Mouse (Mus musculus) CH12F3 (cell line): ENCODE data around the gene Itga8.

Source experiments
- in situ Hi-C: fragments of 300-500 bp; cut with MboI; formaldehyde crosslinking; loops from 2 replicates; pipeline ENCODE4 v1.14.3; 2020; ENCODE audit warnings: low sequenced_read_pairs

Itga8 gene

DNA sequence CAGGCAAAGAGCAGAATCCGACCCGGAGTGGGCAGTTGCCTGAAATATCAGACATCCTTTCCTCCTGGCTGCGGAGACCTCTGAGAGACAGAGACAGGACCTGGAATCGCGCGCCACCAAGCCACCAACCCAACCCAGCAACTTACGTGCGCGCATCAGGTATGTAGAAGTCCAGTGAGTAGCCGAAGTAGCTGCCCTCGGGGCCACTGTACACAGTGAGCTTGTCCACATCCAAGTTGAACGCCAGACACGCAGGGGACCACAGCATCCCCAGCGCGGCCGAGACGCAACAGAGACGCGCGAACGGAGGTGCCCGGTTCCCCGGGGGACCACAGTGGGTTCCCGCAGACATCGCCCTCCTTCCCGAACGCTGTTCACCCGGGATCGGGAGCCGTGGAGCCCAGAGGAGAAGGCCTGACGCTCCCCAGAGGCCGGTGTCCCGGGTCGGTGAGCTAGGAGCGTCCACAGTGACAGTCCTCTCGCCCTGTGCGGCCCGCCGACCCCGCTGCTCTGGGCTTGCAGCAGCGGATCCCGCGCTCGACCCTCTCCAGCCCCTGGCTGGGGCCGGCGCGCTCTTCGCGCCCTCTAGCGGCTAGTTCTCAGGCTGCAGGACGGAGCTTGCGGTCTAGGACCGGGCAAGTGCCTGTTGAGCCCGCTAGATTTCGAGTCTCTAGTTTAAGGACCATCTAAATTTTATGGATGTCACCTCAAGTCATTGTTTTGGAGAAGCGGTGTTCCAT is at the start of gene Itga8:
Gene Itga8 (minus strand): TSS at position 492 of the 740 bp plus-strand sequence.
- in situ Hi-C loops = no loop called here

DNA sequence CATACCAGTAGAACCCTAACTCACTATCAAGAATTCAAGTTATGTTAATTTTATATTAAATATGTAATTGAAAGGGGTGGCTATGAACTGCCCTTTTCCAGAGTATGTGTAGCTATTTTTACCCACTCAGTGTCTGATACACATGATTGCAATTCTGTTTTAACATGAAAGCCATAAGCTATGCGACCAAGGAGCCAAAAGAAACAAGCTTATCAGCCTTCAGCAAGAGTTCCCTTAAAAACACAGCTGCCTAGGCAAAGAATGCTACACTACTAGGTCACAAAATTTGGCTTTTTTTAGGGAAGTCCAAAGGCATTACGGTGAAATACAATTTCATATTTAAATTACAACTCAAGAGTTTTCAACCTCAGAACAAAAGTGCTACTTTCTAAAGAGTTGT is 47.2 kb upstream of the Itga8 start:
- in situ Hi-C loops = no loop called here

DNA sequence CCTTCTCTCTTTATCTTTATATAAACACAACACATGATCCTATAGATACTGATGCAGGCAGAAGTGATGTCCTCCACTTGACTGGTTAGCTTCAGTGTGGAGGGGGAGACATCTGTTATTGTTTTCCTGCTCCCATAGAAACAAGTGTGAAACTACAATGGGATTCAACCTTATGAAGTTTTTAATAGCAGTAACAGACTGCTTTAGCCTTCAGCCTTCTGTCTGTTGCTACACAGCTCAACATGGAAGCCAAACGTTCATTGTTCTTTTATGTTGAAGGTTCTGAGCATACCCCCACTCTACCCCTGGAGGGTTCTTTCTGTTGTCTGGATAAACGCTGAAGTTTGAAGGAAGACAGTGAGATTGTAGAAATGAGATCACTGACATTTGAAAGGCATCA is 30.2 kb upstream of the Itga8 start:
- in situ Hi-C loops = no loop called here

DNA sequence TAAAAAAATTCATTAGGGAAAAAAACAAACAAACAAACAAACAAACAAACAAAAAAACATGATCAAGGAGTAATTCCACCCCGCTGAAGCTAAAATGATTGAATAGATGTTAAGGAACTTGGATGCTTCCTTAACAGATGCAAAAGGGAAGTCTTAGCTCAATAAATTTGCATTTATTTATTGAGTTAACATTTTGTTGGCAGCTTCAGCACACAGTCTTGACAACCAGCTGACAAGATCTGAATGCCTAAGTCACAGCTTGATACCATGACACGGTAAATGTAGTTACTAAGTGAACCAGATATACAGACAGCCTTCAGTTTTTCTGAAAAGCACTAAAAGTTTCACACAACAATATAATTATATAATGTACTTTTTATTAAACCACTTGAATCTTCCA is 27.9 kb upstream of the Itga8 start:
- in situ Hi-C loops = no loop called here

DNA sequence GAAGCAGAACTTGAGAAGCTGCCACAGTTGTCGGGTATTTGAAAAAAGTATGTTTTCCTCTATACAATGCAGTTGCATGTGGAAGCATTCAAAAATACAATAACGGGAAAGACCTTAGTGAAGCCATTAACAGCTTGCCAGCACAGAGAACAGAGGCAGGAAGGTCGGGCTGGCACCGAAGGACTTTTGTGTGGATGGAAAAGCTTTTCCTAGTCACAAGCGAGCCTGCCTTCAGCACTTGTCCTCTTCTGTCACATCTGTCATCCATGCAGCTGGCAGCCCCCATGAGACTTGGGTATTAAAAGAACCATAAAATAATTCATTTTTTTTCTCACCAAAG is 27.3 kb upstream of the Itga8 start:
- in situ Hi-C loops = no loop called here

DNA sequence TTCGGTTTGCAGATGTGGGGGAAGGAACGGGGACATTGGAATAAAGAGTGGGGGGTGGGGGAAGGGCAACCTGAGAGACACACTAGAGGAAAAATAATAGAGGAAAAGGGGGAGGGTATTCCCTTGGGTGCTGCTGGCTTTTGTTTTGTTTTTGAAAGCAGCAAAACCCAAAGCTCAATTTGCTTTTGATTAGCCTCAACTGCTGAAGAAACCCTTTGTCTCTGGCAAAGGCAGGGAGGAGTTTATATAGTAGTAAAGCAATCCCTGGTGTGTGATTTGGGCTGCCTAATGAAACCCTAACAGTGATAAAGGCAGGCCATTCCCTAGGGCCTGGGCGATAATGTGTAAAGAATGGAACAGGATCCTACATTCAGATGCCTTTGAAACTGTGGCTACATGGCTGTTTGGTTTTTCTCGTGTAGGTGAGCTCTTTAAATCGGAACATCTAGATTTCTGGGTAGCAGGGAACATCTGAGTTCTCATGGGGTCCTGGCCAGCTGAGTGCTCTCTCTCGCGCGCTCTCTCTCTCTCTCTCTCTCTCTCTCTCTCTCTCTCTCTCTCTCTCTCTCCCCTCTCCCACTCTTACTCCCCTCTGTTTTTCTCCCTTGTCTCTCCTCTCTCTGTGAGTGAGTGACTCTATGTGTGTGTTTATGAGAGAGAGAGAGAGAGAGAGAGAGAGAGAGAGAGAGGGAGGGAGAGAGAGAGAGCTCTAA is 26.8 kb upstream of the Itga8 start:
- in situ Hi-C loops = no loop called here

DNA sequence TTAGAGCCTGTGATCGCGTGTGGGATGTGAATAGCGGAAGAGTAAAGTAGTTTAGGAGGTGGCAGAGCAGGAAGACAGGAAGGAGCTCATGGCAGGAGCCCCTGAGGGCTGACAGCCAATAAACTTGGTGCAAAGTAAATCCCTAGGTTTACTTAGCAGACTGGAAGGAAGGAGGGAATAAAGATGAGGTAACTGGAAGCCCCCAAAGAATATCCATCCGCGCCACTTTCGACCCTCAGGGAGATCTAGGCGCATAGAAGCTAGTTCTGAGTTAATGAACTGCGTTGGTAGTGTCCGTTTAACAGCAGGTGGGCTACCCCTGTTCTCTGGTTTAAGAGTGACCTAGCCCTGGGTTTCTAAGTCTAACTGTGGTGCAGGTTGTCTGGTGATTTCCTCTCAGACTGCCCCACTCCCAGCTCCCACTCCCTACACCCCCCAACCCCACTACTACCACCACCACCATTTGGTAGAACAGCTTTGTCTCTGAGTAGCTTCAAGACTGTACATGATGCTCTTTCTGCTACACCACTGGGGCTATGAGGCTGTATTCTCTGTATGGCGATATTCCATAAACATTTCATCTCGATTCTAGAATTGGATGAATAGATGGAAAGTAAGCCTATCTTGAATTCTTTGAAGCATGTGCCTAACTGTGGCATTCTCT is 26.1 kb upstream of the Itga8 start:
- in situ Hi-C loops = no loop called here

DNA sequence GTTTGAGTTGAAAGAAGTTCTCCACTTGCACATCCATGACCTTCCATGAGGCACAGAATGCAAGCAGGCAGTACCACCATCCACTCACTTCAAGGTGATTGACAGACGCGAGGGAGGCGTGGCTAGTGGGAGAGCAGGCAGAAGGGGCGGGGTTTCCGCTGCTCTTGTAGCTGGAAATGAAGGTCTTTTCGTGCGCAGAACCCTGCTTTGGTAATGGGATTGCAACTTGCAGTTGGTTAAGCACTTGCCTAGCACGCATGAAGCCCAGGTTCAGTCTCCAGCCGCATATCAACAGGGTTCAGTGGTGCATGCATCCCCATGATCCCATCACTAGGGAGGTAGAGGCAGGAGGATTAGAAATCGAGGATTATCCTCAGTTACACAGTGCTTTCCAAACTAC is 25.5 kb upstream of the Itga8 start:
- in situ Hi-C loops = no loop called here

DNA sequence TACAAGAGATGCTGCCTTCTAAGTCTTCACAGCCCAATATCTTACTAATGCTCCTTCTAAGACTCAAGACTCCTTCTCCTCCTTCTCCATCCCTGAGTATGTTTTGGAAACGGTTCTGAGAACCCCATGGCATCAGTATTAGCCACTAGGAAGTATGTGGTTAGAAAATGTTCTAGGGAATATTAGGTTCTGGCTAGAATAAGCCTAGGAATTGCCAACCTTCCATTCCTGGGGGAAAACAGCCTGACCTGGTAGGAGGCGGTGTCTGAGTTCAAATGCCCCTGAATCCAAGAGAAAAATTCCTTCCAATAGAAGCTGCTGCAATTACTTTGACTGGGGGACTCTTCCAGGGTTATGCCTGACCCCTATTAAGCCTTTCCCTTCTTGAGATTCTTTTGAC is 24.1 kb upstream of the Itga8 start:
- in situ Hi-C loops = no loop called here

DNA sequence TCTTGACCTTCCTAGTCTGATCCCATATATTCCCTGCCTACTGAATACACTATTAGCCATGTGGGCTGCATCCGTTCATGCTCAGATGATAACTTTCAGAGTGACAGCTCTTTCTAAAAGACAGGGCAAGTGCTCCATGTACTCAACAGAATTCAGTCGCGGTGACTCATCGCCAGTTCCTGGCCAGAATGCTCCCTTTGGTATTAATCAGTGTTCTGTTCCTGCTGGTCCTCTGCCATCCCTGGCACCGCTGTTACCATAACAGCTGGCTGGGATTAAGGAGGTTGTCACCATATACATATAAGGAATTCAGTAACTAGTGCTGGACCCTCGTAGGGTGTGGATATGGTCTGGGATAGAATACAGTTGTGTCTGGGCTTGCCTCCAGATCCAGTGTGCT is 23.7 kb upstream of the Itga8 start:
- in situ Hi-C loops = no loop called here

DNA sequence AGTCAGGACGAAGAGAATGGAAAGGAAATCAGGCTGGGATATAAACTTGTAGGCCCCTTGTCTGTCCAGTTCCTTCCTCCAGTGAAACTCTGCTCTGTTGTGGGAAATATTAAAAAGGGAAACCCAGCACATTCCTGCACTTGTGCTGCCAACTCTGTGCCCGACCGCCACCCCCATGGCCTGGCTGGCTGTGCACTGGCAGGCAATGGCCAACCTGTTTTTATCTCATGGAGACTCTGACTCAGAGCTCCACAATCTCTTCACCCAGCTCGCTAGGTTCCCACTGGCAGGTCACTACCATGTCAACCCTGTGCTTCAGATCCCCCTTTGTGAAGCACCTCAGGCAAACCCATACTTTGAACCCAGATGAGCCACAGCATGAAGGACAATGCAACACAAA is 19.2 kb upstream of the Itga8 start:
- in situ Hi-C loops = no loop called here

DNA sequence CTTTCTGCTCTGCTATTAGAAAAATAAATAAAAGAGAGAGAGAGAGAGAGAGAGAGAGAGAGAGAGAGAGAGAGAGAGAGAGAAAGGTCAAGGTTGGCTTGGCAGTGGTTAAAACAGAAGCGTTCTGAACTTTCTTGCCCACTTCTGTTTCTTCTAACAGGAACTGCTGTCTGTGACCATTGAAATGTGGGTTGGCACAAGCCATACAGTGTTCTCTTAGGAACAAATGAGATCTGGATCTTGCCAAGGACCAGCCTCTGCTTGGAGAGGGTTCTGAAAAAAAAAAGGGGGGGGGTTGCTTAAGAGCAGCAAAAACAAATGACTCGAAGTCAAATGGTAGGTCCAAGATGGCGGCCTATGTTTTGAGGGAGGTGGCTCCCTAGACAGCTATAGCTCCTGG is 17.0 kb upstream of the Itga8 start:
- in situ Hi-C loops = no loop called here

DNA sequence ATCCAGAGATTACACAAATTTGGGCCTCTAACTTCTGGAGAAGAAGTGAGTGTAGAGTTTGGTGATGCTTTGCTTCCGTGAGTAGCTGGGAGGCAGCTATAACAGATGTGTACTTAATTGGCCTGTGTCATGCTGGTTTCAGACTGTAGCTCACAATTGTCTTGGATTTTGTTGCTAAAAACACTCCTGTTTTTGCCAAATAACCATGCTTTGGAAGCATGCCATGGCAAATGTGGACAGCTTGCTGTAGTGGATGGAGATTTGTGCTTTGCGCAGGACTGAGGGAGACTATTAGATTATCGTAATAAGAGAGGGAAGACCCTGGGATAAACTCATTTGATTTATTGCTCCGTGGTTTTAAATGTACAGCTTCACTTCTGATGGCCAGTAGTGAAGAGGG is 16.3 kb upstream of the Itga8 start:
- in situ Hi-C loops = no loop called here

DNA sequence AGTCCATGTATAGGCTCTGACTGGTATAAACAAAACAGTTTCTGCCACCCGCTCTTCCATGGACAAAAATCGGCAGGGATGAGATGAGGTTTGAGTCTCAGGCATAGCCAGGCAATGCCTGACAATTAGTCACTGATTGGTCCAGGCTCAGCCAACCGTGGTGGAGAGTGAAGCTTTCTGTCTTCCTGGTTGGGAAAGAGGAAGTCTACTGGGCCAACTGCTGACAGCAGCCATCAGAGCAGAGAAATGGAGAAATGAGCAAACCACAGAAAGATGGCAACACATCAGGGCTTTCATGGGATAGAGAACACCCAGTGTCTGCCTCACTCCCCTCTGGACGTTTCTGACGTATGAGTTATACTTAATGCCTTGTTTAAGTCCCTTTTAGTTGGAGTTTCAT is 15.6 kb upstream of the Itga8 start:
- in situ Hi-C loops = no loop called here

DNA sequence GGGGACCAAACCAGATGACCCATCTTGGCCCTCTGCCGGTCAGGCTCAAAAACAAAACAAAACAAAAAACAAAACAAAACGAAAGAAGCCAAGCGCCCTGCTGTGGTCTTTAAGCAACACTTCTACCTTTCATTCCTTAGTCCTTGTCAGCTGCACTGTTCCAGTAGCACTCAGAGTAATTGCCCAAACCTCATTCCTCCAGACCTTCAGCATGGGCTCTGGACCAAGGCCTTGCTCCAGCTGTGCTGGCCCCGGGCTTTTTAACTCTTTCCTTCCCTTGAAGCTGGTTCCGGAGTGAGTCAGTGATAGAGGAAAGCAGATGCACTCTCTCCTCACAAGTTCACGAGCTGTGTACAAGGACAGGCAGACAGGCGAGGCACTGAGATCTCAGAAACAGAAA is 14.6 kb upstream of the Itga8 start:
- in situ Hi-C loops = no loop called here

DNA sequence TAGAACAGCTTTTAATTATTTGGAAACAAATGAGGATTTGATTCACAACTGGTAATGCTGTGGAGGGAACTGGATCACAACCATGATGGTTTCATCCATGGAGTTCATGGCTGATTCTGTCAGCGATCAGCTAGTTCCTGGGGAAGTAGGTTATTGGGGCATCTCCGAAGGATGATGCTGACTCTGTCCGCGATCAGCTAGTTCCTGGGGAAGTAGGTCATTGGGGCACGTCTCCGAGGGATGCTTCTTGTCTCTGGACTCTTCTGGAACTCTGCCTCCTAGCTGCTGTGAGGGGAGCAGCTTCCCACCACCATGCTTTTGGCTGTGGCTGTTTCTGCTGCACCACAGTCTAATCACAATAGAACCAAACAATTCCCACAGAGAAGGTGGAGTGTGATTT is 12.3 kb upstream of the Itga8 start:
- in situ Hi-C loops = no loop called here

DNA sequence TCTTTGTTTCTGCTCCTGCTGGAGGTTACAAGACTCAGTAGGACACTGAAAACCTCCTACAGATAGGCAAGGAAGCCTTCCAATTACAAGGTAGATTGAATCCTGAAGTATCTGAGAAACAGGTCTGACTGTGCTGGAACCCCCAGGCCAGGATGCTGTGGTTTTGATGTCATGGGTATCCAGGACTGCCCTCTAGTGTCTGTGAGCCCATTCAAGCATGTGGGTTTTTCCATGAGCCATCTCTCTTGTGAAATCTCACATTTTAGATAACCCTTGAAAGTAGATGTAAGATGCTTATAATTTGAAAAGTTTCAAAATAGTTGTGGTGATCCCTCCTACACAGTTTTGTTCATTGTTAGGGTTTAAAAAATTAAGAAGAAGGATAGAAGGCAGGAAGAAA is 6.7 kb upstream of the Itga8 start:
- in situ Hi-C loops = no loop called here

DNA sequence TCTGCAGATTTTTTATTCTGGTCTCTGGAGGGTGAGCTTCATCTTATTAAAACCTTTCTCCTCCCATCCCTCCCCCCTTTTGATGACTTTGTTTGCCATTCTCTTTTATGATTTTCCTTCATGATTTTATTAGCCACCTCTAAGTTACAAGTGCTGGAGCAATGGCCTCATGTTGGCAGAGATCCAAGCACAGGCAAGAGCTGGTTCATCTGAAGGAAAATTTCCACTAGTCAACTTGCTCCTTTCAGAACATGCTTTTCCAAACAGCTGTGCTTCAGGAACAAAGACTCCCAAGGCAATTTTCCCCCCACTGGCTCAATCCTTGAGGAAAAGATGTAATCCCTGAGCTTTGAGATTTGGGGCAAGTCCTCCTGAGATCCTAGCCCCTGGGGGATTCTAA is 5.6 kb upstream of the Itga8 start:
- in situ Hi-C loops = no loop called here

DNA sequence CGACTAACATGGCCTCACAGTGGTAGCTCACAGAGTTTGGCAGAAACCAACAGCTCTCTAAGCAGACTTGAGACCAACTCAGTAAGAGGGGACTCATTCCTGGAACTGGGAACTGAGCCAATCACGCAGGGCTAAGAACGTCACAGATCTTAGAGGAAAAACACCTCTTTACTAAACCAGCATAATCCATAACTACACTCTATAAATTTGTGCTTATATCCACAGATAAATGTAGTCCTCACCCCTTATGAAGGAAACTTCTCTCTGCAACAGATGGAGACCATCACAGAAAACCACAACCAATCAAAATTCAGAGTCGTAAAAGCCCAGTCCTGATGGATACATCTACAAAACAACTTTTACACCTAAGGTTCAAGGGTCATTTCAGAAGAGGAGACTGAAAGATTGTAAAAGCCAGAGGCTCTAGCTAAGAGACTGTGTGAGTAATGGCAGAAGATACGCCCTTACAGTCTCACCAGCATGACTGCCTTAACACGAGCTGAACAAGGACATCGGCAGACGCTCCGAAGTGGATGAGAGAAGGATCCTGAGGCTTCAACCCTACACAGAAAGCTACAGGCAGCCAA is 3.4 kb upstream of the Itga8 start:
- in situ Hi-C loops = no loop called here

DNA sequence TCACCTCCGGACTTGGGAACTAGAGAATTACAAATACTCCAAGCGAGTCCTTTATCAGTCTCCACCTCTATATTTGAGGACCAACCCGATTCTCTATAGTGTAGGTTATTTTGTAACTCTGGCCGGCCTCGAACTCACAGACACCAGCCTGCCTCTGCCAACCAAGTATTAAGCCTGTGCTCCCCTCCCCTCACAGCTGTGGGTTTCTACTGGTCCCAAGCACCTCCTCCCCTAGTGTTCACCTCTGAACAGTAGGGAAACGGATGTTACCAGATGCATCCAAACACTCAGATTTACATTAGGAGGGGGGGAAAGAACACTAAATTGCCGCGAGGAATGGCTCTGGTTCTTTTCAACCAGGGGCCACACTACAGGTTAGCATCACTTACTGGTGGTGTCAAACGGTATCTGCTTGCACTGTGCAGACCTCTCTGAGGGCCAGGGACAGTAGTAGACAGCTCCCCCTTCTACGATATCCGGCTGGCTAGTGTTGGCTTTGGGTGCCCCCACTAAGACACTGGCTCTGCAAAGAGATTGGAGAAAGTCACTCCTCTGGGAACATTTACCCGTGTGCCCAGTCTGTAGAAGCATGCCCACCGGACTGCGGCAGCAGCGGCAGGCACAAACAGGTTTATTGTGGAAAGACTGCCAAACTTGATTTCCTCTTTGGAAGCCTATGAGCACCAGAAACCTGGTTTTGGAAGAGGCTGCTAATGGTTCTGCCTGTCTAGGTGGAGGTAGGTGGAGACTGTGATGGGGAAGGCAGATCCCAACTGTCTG is 1.1 kb downstream of the Itga8 start:
- in situ Hi-C loops = no loop called here

DNA sequence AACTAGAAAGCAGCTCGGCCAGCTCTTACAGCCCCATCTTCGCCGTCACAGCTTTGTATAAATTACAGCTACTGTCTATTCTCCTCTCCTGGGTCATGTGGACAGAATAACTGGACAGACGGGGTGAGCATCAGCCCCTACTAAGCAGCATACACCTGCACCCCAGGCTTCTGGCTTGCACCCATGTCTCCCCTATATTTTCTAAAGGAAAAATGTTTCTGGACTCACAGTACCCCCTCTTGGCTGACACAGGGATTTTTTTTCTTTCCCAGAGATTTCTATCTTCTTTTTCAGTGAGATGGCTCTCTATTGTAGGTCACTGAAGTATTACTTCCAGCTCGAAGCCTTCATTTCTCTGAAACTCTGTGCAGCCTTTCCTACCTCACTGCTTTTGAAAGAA is 4.4 kb downstream of the Itga8 start:
- in situ Hi-C loops = no loop called here
